Mouse (Mus musculus) megakaryocyte-erythroid progenitor cell, adult 5 weeks (primary cell): Measurements from ENCODE around the gene Olfr698. TPM values are rescaled to one million over a fixed set of nuclear protein-coding genes. Genes with fewer than 3 reads are reported as not detected.

Experiments used
- polyA plus RNA-seq: library from polyadenylated mRNA; stranded (reverse); fragments of >175 nt; gene quantifications from 2 replicates; pipeline ENCODE4 v1.2.3, GENCODE M21; 2012

The Olfr698 gene
- polyA plus RNA-seq: not detected in 2 replicates

DNA sequence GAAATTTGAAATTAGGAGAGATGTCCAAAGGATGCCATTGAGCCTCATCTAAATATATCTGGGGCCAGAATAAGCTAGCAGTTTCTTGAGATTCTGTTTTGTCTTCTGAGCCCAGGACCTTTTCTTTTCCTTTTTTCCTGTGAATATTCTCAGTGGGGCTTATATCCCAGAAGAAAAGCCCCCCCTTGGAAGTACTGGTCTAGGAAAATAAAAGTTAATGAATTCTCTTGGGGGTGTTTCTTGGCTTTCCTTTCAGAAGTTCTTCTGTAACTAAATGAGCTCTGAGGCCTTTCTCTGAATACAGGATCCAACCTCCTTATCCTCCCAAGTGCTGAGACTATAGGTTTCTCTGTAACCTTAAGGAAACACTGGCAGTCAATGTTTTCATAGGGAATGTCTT, at the start of gene Olfr698:
TSS of gene Olfr698 (minus strand) at position 101 of the 400 bp plus-strand sequence.

DNA sequence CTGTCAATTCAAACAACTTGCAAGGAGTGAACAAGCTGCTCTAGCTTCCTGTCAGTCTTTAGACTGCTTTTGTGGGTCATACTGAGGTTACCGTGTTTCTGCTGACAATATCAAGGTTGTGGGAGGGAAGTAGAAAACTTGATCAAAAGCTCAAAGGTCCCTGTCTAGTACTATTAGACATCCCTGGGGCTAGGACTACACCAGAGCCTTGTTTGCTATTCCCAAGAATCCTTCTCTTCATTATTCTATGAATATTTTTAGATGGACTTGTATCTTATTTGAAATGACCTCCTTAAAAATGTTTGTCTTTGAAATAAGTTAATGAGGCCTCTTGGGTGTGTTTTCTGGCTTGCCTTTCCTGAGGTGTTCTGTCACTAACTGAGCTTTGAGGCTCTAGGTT, 37.9 kb upstream of the Olfr698 start, which contains the start of gene Olfr699:
TSS of gene Olfr699 (minus strand) at position 101 of the 400 bp plus-strand sequence.

DNA sequence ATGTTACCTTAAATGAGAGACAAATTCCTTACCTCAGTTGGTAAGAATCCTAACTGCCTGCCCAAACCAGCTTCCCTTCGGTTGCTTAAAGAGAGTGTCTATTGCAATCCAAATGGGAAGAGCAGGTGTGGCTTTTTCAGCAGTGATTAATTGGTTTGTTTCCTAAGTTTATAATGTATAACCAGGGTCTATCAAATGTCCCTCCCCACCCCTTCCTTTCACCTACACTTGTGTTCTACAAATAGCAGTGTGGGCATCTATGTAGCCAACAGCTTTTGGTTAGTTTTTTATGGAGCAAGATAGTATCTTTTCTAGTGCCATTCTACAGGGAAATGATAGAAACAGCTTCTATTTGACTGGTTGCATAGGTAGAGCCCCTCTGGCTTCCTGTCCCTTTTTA, 12.9 kb downstream of the Olfr698 start, which contains the start of gene Olfr697:
TSS of gene Olfr697 (minus strand) at position 101 of the 400 bp plus-strand sequence.

GRCm38 (mm10) chr7:106716296-106716695, 38.9 kb downstream of the Olfr698 start, which contains the start of gene Olfr695:
Gene Olfr695 (minus strand): TSS chr7:106716396.

Other genes starting within 250 kb of the Olfr698 start
- not detected in 2 replicates for gene Olfr693, start 74.8 kb downstream of the Olfr698 start, polyA plus RNA-seq
- not detected in 2 replicates for gene Olfr694, start 63.6 kb downstream of the Olfr698 start, polyA plus RNA-seq
- gene Olfr695, start 39.0 kb downstream of the Olfr698 start, polyA plus RNA-seq: not detected in 2 replicates
- gene Olfr697, start 13.0 kb downstream of the Olfr698 start, polyA plus RNA-seq: not detected in 2 replicates
- gene Olfr699, start 37.8 kb upstream of the Olfr698 start, polyA plus RNA-seq: 0.18 TPM in 1 of 2 replicates, not detected in the other
- not detected in 2 replicates for gene Olfr700, start 53.4 kb upstream of the Olfr698 start, polyA plus RNA-seq
- gene Olfr701, start 58.7 kb upstream of the Olfr698 start, polyA plus RNA-seq: not detected in 2 replicates
- gene Olfr702, start 78.5 kb upstream of the Olfr698 start, polyA plus RNA-seq: not detected in 2 replicates
- gene Olfr703, start 88.0 kb upstream of the Olfr698 start, polyA plus RNA-seq: not detected in 2 replicates
- gene Olfr704, start 107.8 kb upstream of the Olfr698 start, polyA plus RNA-seq: not detected in 2 replicates
- gene Olfr705, start 121.5 kb upstream of the Olfr698 start, polyA plus RNA-seq: not detected in 2 replicates
- gene Olfr706, start 132.8 kb upstream of the Olfr698 start, polyA plus RNA-seq: not detected in 2 replicates
- gene Olfr707, start 145.8 kb upstream of the Olfr698 start, polyA plus RNA-seq: not detected in 2 replicates
- not detected in 2 replicates for gene Olfr1532-ps1, start 152.6 kb upstream of the Olfr698 start, polyA plus RNA-seq
- not detected in 2 replicates for gene Olfr709-ps1, start 176.8 kb upstream of the Olfr698 start, polyA plus RNA-seq
- gene Olfr710, start 192.9 kb upstream of the Olfr698 start, polyA plus RNA-seq: not detected in 2 replicates
- gene Olfr6, start 208.5 kb upstream of the Olfr698 start, polyA plus RNA-seq: not detected in 2 replicates
- gene Olfr711, start 220.1 kb upstream of the Olfr698 start, polyA plus RNA-seq: not detected in 2 replicates